Mouse (Mus musculus) embryonic facial prominence, embryonic 13.5 days (tissue): ENCODE measurements around the gene Crocc. TPM values are rescaled to one million over a fixed set of nuclear protein-coding genes. Genes with fewer than 3 reads are reported as not detected.
A peak's percentile ranks its signal among the peaks of the same experiment; 100 is the strongest.

ENCODE experiments used
- ATAC-seq: fragments of 200-750 bp; cut with Nextera tagmentation; 2 replicates; pipeline ENCODE4 v1.8.0; 2017; ENCODE audit warnings: low read depth; ENCODE audit not compliant: insufficient number of reproducible peaks, insufficient read depth, low FRiP score, low TSS enrichment
- H3K27ac ChIP-seq: fragments of 300-500 bp; sonication (generic); 2 replicates; pipeline ENCODE4 v1.5.1; 2015; ENCODE audit warnings: moderate library complexity, mild to moderate bottlenecking, inconsistent platforms
- H3K27me3 ChIP-seq: fragments of 300-500 bp; sonication (generic); 2 replicates; pipeline ENCODE4 v1.6.1; 2015; ENCODE audit warnings: mild to moderate bottlenecking, inconsistent platforms
- H3K36me3 ChIP-seq: fragments of 300-500 bp; sonication (generic); 2 replicates; pipeline ENCODE4 v1.6.1; 2015; ENCODE audit warnings: mild to moderate bottlenecking, inconsistent platforms
- H3K4me1 ChIP-seq: fragments of 300-500 bp; sonication (generic); 2 replicates; pipeline ENCODE4 v1.6.1; 2015; ENCODE audit warnings: inconsistent platforms
- H3K4me2 ChIP-seq: fragments of 300-500 bp; sonication (generic); 2 replicates; pipeline ENCODE4 v1.6.1; 2015; ENCODE audit warnings: moderate library complexity, mild to moderate bottlenecking, inconsistent platforms
- H3K4me3 ChIP-seq: fragments of 300-500 bp; sonication (generic); 2 replicates; pipeline ENCODE4 v1.5.1; 2015; ENCODE audit warnings: mild to moderate bottlenecking, inconsistent platforms
- H3K9ac ChIP-seq: fragments of 300-500 bp; sonication (generic); 2 replicates; pipeline ENCODE4 v1.6.1; 2015; ENCODE audit warnings: mild to moderate bottlenecking, inconsistent platforms
- H3K9me3 ChIP-seq: fragments of 300-500 bp; sonication (generic); 2 replicates; pipeline ENCODE4 v1.6.1; 2016; ENCODE audit warnings: inconsistent platforms
- WGBS: fragments of 180-500 bp; shearing (Covaris S2); methylation state at CpG from one replicate; pipeline ENCODE4 v1.1.7; 2015; ENCODE audit warnings: mixed read lengths; 5-methylcytosine and 5-hydroxymethylcytosine counted together
- polyA plus RNA-seq: library from polyadenylated mRNA; unstranded; fragments of >200 nt; fragmentation: Nextera tagmentation; extraction: Ambion mirVana; gene quantifications from 2 replicates; pipeline ENCODE4 v1.2.1, GENCODE M21; 2015

The Crocc gene
- polyA plus RNA-seq, 1 experiment from 2014 or later = 7.8 TPM

- Histone ChIP-seq H3K27ac (0 out of 2 replicates have a peak overlapping the region, but pooled peaks have one; percentile 48), H3K4me2 (no peak overlapping the region), H3K36me3 (peaks cover 64% of the 10 kb centered on the region), H3K4me3 (no peak overlapping the region), H3K9me3 (no peaks in the 10 kb centered on the region), H3K4me1 (peaks cover 8% of the 10 kb centered on the region), H3K9ac (peak overlapping the region; percentile 46), H3K27me3 (no peaks in the 10 kb centered on the region)
- WGBS = 82% methylated on average over 12 of the region's 12 CpGs
- no peak for ATAC-seq
These were observed 6.6 kb upstream of the Crocc start for GRCm38 (mm10) chr4:141066709-141067515.

DNA sequence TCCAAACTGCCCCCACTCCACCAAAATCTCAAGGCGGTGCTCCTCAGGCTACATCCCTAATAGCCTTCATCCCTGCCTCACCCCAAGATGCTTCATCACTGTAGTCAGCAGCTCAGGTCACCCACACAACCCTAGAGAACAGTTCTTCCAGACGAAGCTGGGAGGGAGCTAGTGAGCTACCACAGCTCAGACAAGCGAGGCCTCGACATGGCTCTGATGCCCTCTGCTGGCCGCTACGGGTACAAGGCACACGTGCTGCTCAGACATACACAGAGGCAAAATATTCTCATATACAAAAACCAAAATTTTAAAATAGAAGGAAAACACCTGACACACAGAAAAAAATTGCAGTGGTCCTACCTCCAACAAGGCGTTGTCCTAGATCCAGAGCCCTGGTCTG is 4.8 kb upstream of the Crocc start:
- WGBS = 5% methylated on average over 8 of the region's 8 CpGs
- Histone ChIP-seq H3K4me2 (no peak overlapping the region), H3K9ac (no peak overlapping the region), H3K27me3 (no peaks in the 10 kb centered on the region), H3K36me3 (peaks cover 46% of the 10 kb centered on the region), H3K4me3 (no peak overlapping the region), H3K4me1 (peaks cover 14% of the 10 kb centered on the region), H3K9me3 (no peaks in the 10 kb centered on the region), H3K27ac (no peak overlapping the region)
- no peak for ATAC-seq

DNA sequence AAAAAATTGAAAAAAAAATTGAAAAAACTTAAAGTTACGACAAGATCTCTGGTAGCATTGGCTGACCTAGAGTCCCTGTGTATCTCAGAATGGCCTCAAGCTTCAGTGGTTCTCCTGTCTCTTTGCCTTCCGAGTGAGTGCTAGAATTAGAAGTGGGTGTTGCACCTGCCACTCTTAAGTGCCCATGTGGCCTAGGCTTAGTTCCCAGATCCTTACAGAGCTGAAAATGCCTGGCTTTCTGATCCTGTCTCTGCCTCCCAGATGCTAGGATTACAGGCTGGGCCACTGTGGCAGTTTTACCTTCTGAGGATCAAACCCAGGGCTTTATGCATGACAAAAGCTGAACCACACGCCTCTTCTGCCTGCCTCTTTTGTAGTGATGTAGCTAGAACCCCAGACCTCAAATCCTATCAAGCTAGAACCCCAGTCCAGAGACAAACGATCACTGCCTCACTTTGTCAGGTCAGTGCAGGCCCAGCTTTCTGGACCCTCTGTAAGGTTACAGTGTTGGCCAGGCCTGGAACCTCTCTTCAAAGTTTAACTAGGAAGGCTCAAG is 3.8 kb upstream of the Crocc start:
- Histone ChIP-seq H3K4me1 (peaks cover 22% of the 10 kb centered on the region), H3K27me3 (no peaks in the 10 kb centered on the region), H3K4me3 (no peak overlapping the region), H3K4me2 (no peak overlapping the region), H3K27ac (no peak overlapping the region), H3K36me3 (peaks cover 37% of the 10 kb centered on the region), H3K9ac (no peak overlapping the region), H3K9me3 (no peaks in the 10 kb centered on the region)
- WGBS = 85% methylated on average over 4 of the region's 4 CpGs
- ATAC-seq = no peak

GRCm38 (mm10) chr4:141059616-141060425 is 529 bp downstream of the Crocc start:
- Histone ChIP-seq H3K9me3 (no peaks in the 10 kb centered on the region), H3K27me3 (no peaks in the 10 kb centered on the region), H3K27ac (peak overlapping the region; percentile 95), H3K4me3 (peak overlapping the region; percentile 67), H3K4me2 (peak overlapping the region; percentile 74), H3K4me1 (peaks cover 19% of the 10 kb centered on the region), H3K36me3 (peaks cover 30% of the 10 kb centered on the region), H3K9ac (peak overlapping the region; percentile 90)
- peak; percentile 60; the same call in 1 of the 2 replicates for ATAC-seq
- 2% methylated on average over 32 of the region's 32 CpGs for WGBS

DNA sequence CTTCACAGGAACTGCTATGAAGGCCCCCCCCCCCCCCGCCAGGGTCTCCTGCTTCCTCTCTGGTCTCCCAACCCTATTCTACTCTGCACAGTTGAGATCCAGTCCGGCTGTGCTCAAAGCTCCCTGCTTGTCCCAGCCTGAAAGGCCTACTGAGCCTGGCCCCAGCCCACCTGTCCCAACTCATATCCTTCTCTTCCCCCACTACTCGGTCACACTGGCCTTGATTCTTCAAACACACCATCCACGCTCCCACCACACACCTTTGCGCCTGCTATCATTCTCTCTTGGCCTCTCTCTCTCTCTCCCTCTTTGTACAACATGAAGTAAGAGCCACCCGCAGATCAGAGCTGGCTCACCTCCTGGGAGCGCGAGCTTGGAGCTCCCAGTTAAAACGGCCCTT is 1.5 kb downstream of the Crocc start:
- Histone ChIP-seq H3K9me3 (no peaks in the 10 kb centered on the region), H3K4me1 (peaks cover 24% of the 10 kb centered on the region), H3K27ac (no peak overlapping the region), H3K9ac (no peak overlapping the region), H3K36me3 (peaks cover 37% of the 10 kb centered on the region), H3K4me3 (no peak overlapping the region), H3K27me3 (no peaks in the 10 kb centered on the region), H3K4me2 (peak overlapping the region; percentile 74; the same call in 1 of the 2 replicates)
- ATAC-seq = no peak
- WGBS = 77% methylated on average over 9 of the region's 9 CpGs

DNA sequence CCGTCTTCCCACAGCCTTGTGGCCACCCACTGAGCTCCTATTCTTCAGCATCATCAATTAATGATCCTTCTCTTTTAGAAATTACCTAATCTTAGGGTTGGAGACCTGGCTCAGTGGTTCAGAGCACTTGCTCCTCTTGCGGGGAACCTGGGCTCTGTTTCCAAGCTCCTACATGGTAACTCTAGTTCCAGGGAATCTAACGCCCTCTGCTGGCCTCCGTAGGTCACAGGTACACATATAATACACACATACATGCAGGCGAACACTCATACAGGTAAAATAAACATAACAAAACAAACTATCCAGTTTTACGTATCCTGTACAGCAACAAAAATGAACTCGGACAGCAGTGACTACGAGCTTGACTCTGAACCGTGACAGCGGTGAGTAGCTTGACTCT is 3.4 kb downstream of the Crocc start:
- H3K4me2 ChIP-seq = no peak overlapping the region
- H3K9me3 ChIP-seq = no peaks in the 10 kb centered on the region
- peaks cover 45% of the 10 kb centered on the region for H3K36me3 ChIP-seq
- H3K4me1 ChIP-seq = peaks cover 43% of the 10 kb centered on the region
- no peak for ATAC-seq
- no peak overlapping the region for H3K27ac ChIP-seq
- H3K9ac ChIP-seq = no peak overlapping the region
- no peaks in the 10 kb centered on the region for H3K27me3 ChIP-seq
- WGBS = 95% methylated on average over 10 of the region's 10 CpGs
- H3K4me3 ChIP-seq = no peak overlapping the region

GRCm38 (mm10) chr4:141053568-141054161 is 6.7 kb downstream of the Crocc start:
- peak overlapping the region; percentile 72 for H3K27ac ChIP-seq
- H3K4me3 ChIP-seq = peak overlapping the region; percentile 24
- 0 out of 2 replicates have a peak, but pooled peaks have one; percentile 6 for ATAC-seq
- peak overlapping the region; percentile 64 for H3K9ac ChIP-seq
- H3K36me3 ChIP-seq = peaks cover 58% of the 10 kb centered on the region
- peak overlapping the region; percentile 50 for H3K4me2 ChIP-seq
- peaks cover 25% of the 10 kb centered on the region for H3K4me1 ChIP-seq
- H3K27me3 ChIP-seq = no peaks in the 10 kb centered on the region
- no peaks in the 10 kb centered on the region for H3K9me3 ChIP-seq
- 18% methylated on average over 17 of the region's 17 CpGs for WGBS

GRCm38 (mm10) chr4:141053138-141053537 is 7.2 kb downstream of the Crocc start:
- Histone ChIP-seq H3K4me1 (peaks cover 25% of the 10 kb centered on the region), H3K27me3 (no peaks in the 10 kb centered on the region), H3K9me3 (no peaks in the 10 kb centered on the region), H3K4me3 (0 out of 2 replicates have a peak overlapping the region, but pooled peaks have one; percentile 24), H3K4me2 (peak overlapping the region; percentile 50), H3K27ac (peak overlapping the region; percentile 72), H3K9ac (peak overlapping the region; percentile 64), H3K36me3 (peaks cover 58% of the 10 kb centered on the region)
- no peak for ATAC-seq
- WGBS = 35% methylated on average over 8 of the region's 8 CpGs

DNA sequence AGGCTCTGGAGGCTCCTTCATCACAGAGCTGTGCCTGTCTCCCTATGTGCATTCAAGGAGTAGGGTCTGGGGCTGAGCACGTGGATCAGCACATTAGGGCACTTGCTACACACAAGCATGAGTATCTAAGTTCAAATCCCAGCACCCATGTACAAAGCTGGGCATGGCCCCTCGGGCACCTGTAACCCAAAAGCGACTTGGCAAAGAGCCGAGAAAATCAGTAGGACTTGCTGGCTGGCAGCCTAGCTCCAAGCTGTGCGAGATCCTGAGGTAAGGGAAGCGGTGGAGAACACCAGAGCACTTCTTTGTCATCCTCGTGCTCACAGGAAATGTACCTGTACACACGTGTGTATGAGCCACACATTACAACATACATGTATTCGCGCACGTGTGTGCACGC is 7.9 kb downstream of the Crocc start:
- Histone ChIP-seq H3K27ac (no peak overlapping the region), H3K27me3 (no peaks in the 10 kb centered on the region), H3K36me3 (peaks cover 56% of the 10 kb centered on the region), H3K9me3 (no peaks in the 10 kb centered on the region), H3K4me2 (no peak overlapping the region), H3K9ac (peak overlapping the region; percentile 49; the same call in 1 of the 2 replicates), H3K4me3 (no peak overlapping the region), H3K4me1 (peaks cover 25% of the 10 kb centered on the region)
- no peak for ATAC-seq
- 87% methylated on average over 12 of the region's 12 CpGs for WGBS

GRCm38 (mm10) chr4:141049476-141049835 is 10.9 kb downstream of the Crocc start:
- peaks cover 30% of the 10 kb centered on the region for H3K4me1 ChIP-seq
- H3K4me3 ChIP-seq = no peak overlapping the region
- H3K9me3 ChIP-seq = no peaks in the 10 kb centered on the region
- peaks cover 48% of the 10 kb centered on the region for H3K36me3 ChIP-seq
- no peaks in the 10 kb centered on the region for H3K27me3 ChIP-seq
- H3K4me2 ChIP-seq = no peak overlapping the region
- ATAC-seq = no peak
- 38% methylated on average over 4 of the region's 4 CpGs for WGBS
- no peak overlapping the region for H3K9ac ChIP-seq
- no peak overlapping the region for H3K27ac ChIP-seq

GRCm38 (mm10) chr4:141048810-141049475 is 11.4 kb downstream of the Crocc start:
- no peak for ATAC-seq
- no peaks in the 10 kb centered on the region for H3K27me3 ChIP-seq
- H3K4me1 ChIP-seq = peaks cover 26% of the 10 kb centered on the region
- H3K9ac ChIP-seq = no peak overlapping the region
- no peak overlapping the region for H3K27ac ChIP-seq
- 86% methylated on average over 17 of the region's 17 CpGs for WGBS
- no peaks in the 10 kb centered on the region for H3K9me3 ChIP-seq
- H3K36me3 ChIP-seq = peaks cover 45% of the 10 kb centered on the region
- no peak overlapping the region for H3K4me3 ChIP-seq
- no peak overlapping the region for H3K4me2 ChIP-seq
